Mouse (Mus musculus): Measurements from ENCODE around the gene Otx2. TPM values are rescaled to one million over a fixed set of nuclear protein-coding genes. Genes with fewer than 3 reads are reported as not detected.

The Otx2 gene
- polyA plus RNA-seq, 1 experiment from 2014 or later: not detected

DNA sequence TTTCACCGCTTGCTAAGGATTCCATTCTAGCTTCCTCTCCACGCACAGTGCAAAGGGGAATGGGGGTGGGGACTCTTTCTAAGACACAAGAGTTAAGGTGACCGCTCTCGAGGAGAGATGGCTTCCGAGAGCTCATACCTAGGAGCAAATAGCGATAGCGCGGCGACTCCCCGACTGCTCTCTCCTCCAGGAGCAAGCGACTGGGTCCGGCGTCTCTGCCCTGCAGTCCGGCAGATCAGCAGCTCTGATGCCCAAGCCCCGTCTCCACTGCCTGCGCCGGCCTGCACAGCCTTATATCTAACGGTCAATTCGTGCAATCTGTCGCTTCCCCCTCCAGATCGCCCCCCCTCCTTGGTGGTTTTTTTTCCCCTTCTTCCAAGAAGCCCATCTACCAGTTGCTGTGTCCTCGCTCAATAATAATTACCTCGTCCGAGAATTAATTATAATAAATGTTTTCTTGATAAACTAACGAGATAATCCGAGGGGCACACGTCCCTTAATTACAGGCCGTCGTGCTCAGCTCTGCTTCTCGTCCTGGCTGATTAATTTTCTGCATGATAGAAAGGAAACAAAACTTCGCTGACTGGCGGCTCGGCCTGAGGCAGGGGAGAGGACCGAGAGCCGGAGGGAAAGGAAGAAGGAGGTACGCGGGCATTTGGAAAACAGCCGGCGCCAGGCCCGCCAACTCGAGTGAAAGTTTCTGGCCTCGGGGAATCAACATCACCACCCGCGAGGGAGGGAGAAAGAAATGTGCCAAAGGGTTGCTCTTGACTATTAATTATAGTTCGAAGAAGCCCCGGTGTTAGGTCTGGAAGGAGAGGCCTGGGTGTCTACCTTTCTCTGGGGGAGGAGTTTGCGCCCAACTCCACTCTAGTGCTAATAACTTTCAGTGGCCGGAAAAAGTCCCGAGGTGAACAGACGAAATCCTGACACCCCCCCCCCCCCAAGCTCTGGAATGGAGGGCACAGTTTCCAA lies 8.5 kb downstream of the Otx2 start:
- Histone ChIP-seq H3K36me3 (ENCODE audit: control insufficient read depth, insufficient read depth, low read length) (no peaks in the 10 kb centered on the region), H3K27ac (ENCODE audit: low read length) (no peak overlapping the region), H3K4me2 (ENCODE audit: low read depth, low read length) (no peak overlapping the region), H3K27me3 (ENCODE audit: control insufficient read depth, insufficient read depth, low read length) (peaks cover 83% of the 10 kb centered on the region), H3K9ac (ENCODE audit: low read length) (no peak overlapping the region), H3K9me3 (replicated peaks; ENCODE audit: control insufficient read depth, low read length) (no peaks in the 10 kb centered on the region), H3K4me3 (replicated peaks; ENCODE audit: low read length) (no peak overlapping the region), H3K4me1 (ENCODE audit: control insufficient read depth, insufficient read depth, low read length) (no peaks in the 10 kb centered on the region)
- peak; percentile 44; the same call in 1 of the 2 replicates for ATAC-seq (ENCODE audit: insufficient read depth, low FRiP score)
- 1% methylated on average over 50 of the region's 50 CpGs for WGBS

DNA sequence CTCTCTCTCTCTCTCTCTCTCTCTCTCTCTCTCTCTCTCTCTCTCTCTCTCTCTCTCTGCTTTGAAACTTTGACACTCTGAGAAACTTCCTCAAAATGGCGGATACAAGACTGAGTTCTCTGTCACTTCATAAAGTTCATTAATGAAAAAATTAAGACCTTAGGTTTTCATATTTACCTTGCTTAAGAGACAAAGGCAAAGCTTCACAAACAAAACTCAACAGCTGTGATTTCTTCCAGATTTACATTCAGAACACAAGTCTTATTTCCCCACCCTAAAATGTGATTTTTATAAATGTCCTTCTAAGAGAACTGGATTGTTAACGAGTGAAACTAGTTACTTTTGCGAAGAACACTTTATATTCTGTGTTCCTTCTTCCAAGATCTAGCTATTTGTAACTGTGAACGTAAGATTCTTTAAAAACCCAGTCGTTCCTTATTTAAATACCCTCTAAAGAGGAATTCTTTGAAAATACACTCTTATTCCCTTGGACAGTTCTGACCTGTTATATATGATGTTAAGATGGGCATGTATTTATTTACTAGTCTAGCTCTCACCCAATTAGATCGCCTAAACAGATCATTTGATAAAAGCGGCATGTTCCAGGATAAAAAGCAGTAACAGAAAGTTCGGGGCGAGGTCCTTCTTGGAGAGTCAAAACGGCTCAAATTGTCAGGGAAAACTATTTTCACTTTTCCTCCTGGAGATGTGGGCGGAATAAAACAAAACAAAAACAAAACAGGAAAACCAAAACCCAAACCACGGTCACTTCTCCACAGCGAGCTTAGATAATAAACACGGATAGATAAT lies 9.4 kb downstream of the Otx2 start:
- Histone ChIP-seq H3K9me3 (replicated peaks; ENCODE audit: control insufficient read depth, low read length) (no peaks in the 10 kb centered on the region), H3K36me3 (ENCODE audit: control insufficient read depth, insufficient read depth, low read length) (no peaks in the 10 kb centered on the region), H3K4me3 (replicated peaks; ENCODE audit: low read length) (no peak overlapping the region), H3K9ac (ENCODE audit: low read length) (no peak overlapping the region), H3K27ac (ENCODE audit: low read length) (no peak overlapping the region), H3K4me1 (ENCODE audit: control insufficient read depth, insufficient read depth, low read length) (no peaks in the 10 kb centered on the region), H3K4me2 (ENCODE audit: low read depth, low read length) (no peak overlapping the region), H3K27me3 (ENCODE audit: control insufficient read depth, insufficient read depth, low read length) (peaks cover 83% of the 10 kb centered on the region)
- WGBS: 3% methylated on average over 14 of the region's 14 CpGs
- ATAC-seq (ENCODE audit: insufficient read depth, low FRiP score): no peak

- WGBS: 3% methylated on average over 4 of the region's 4 CpGs
- Histone ChIP-seq H3K9ac (ENCODE audit: low read length) (no peak overlapping the region), H3K4me3 (replicated peaks; ENCODE audit: low read length) (no peak overlapping the region), H3K27me3 (ENCODE audit: control insufficient read depth, insufficient read depth, low read length) (peaks cover 83% of the 10 kb centered on the region), H3K4me1 (ENCODE audit: control insufficient read depth, insufficient read depth, low read length) (no peaks in the 10 kb centered on the region), H3K36me3 (ENCODE audit: control insufficient read depth, insufficient read depth, low read length) (no peaks in the 10 kb centered on the region), H3K9me3 (replicated peaks; ENCODE audit: control insufficient read depth, low read length) (no peaks in the 10 kb centered on the region), H3K27ac (ENCODE audit: low read length) (no peak overlapping the region), H3K4me2 (ENCODE audit: low read depth, low read length) (no peak overlapping the region)
- ATAC-seq (ENCODE audit: insufficient read depth, low FRiP score): no peak
These were observed 10.1 kb downstream of the Otx2 start for GRCm38 (mm10) chr14:48663531-48663930.

- 2% methylated on average over 16 of the region's 16 CpGs for WGBS
- H3K27me3 ChIP-seq (ENCODE audit: control insufficient read depth, insufficient read depth, low read length): peaks cover 85% of the 10 kb centered on the region
- H3K4me2 ChIP-seq (ENCODE audit: low read depth, low read length): no peak overlapping the region
- no peaks in the 10 kb centered on the region for H3K4me1 ChIP-seq (ENCODE audit: control insufficient read depth, insufficient read depth, low read length)
- no peaks in the 10 kb centered on the region for H3K36me3 ChIP-seq (ENCODE audit: control insufficient read depth, insufficient read depth, low read length)
- H3K27ac ChIP-seq (ENCODE audit: low read length): no peak overlapping the region
- no peaks in the 10 kb centered on the region for H3K9me3 ChIP-seq (replicated peaks; ENCODE audit: control insufficient read depth, low read length)
- no peak for ATAC-seq (ENCODE audit: insufficient read depth, low FRiP score)
- H3K9ac ChIP-seq (ENCODE audit: low read length): no peak overlapping the region
- no peak overlapping the region for H3K4me3 ChIP-seq (replicated peaks; ENCODE audit: low read length)
These were observed 10.9 kb downstream of the Otx2 start for GRCm38 (mm10) chr14:48662568-48663236.

- H3K4me1 ChIP-seq (ENCODE audit: control insufficient read depth, insufficient read depth, low read length): no peaks in the 10 kb centered on the region
- H3K36me3 ChIP-seq (ENCODE audit: control insufficient read depth, insufficient read depth, low read length): no peaks in the 10 kb centered on the region
- H3K4me3 ChIP-seq (replicated peaks; ENCODE audit: low read length): no peak overlapping the region
- H3K4me2 ChIP-seq (ENCODE audit: low read depth, low read length): no peak overlapping the region
- ATAC-seq (ENCODE audit: insufficient read depth, low FRiP score): no peak
- H3K27ac ChIP-seq (ENCODE audit: low read length): no peak overlapping the region
- no peaks in the 10 kb centered on the region for H3K9me3 ChIP-seq (replicated peaks; ENCODE audit: control insufficient read depth, low read length)
- H3K27me3 ChIP-seq (ENCODE audit: control insufficient read depth, insufficient read depth, low read length): peaks cover 83% of the 10 kb centered on the region
- H3K9ac ChIP-seq (ENCODE audit: low read length): no peak overlapping the region
- WGBS: 4% methylated on average over 38 of the region's 38 CpGs
These were observed 11.7 kb downstream of the Otx2 start for GRCm38 (mm10) chr14:48661646-48662567.

GRCm38 (mm10) chr14:48661151-48661550 lies 12.5 kb downstream of the Otx2 start:
- ATAC-seq (ENCODE audit: insufficient read depth, low FRiP score): no peak
- H3K27me3 ChIP-seq (ENCODE audit: control insufficient read depth, insufficient read depth, low read length): peaks cover 82% of the 10 kb centered on the region
- 13% methylated on average over 8 of the region's 8 CpGs for WGBS
- no peak overlapping the region for H3K4me3 ChIP-seq (replicated peaks; ENCODE audit: low read length)
- no peaks in the 10 kb centered on the region for H3K4me1 ChIP-seq (ENCODE audit: control insufficient read depth, insufficient read depth, low read length)
- H3K9me3 ChIP-seq (replicated peaks; ENCODE audit: control insufficient read depth, low read length): no peaks in the 10 kb centered on the region
- no peak overlapping the region for H3K9ac ChIP-seq (ENCODE audit: low read length)
- H3K27ac ChIP-seq (ENCODE audit: low read length): no peak overlapping the region
- no peak overlapping the region for H3K4me2 ChIP-seq (ENCODE audit: low read depth, low read length)
- no peaks in the 10 kb centered on the region for H3K36me3 ChIP-seq (ENCODE audit: control insufficient read depth, insufficient read depth, low read length)

DNA sequence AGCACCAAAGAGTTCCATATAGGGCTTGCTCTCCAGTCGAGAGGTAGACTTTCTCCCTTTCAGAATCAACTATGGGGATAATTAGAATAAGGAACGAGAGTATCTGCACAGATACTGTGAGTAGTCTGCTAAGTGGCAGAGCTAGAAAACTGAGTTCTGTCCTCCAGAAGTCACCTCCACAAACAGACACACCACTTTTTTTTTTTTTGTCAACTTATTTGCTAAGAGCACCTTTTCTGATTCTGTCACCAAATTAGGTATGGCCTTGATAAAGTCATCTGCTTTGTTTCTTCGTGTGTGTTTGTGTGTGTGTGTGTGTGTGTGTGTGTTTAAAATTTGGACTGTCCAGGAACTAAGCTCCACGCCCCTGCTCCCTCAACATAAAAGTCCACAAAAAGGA lies 13.0 kb downstream of the Otx2 start:
- H3K4me2 ChIP-seq (ENCODE audit: low read depth, low read length): no peak overlapping the region
- H3K4me3 ChIP-seq (replicated peaks; ENCODE audit: low read length): no peak overlapping the region
- H3K9me3 ChIP-seq (replicated peaks; ENCODE audit: control insufficient read depth, low read length): no peaks in the 10 kb centered on the region
- peaks cover 82% of the 10 kb centered on the region for H3K27me3 ChIP-seq (ENCODE audit: control insufficient read depth, insufficient read depth, low read length)
- no peak for ATAC-seq (ENCODE audit: insufficient read depth, low FRiP score)
- H3K4me1 ChIP-seq (ENCODE audit: control insufficient read depth, insufficient read depth, low read length): no peaks in the 10 kb centered on the region
- no peak overlapping the region for H3K9ac ChIP-seq (ENCODE audit: low read length)
- 58% methylated on average over 4 of the region's 4 CpGs for WGBS
- H3K36me3 ChIP-seq (ENCODE audit: control insufficient read depth, insufficient read depth, low read length): no peaks in the 10 kb centered on the region
- H3K27ac ChIP-seq (ENCODE audit: low read length): no peak overlapping the region

DNA sequence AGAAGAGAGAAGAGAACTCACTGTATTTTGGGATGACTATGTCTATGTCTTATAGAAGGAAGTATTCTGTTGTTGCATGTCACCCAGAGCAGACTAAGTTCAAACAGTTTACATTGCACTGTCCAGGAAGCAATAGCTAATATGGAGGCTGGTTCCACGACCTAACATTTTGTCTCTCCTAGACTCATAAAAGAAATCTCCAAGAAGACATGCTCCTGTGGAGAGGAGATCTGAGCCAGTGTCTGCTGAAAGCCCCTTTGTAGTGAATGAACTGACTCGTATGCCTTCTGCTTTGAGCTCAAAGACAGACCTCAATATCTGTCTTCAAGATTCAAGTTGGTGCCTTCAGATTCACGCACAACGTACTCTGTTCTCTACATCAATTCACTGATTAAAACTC lies 14.0 kb downstream of the Otx2 start:
- Histone ChIP-seq H3K27ac (ENCODE audit: low read length) (no peak overlapping the region), H3K36me3 (ENCODE audit: control insufficient read depth, insufficient read depth, low read length) (no peaks in the 10 kb centered on the region), H3K9me3 (replicated peaks; ENCODE audit: control insufficient read depth, low read length) (no peaks in the 10 kb centered on the region), H3K27me3 (ENCODE audit: control insufficient read depth, insufficient read depth, low read length) (peaks cover 82% of the 10 kb centered on the region), H3K4me2 (ENCODE audit: low read depth, low read length) (no peak overlapping the region), H3K9ac (ENCODE audit: low read length) (no peak overlapping the region), H3K4me1 (ENCODE audit: control insufficient read depth, insufficient read depth, low read length) (no peaks in the 10 kb centered on the region; the same call in 1 of the 2 replicates), H3K4me3 (replicated peaks; ENCODE audit: low read length) (no peak overlapping the region)
- 71% methylated on average over 4 of the region's 4 CpGs for WGBS
- ATAC-seq (ENCODE audit: insufficient read depth, low FRiP score): no peak
